In the genomic region with DNA sequence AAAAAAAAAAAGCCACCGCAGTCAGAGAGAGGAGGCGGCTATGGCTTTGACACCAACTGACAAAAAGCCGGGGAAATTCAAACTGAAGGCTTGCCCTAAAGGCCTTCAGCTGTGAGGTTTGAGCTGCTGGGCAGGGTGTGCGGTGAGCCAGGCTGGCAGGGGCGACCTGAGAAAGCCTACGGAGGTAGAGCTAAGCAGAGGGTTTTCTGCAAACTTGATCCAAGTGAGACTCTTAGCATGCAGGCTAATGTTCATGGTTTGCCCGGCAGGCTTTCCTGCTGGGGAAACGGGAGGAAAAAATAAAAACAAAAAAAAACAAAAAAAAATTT, we compare ENCODE assay signal across 8 mouse cellular contexts.
A peak's percentile ranks its signal among the peaks of the same experiment; 100 is the strongest.
DNase-seq lines count a peak whose midpoint lies in the region; ATAC-seq and TF ChIP-seq lines count a peak whose summit lies in the region.

No protein-coding gene starts in this region.

- H3K36me3 ChIP-seq in hindbrain, embryonic 10.5 days, result no peaks in the 10 kb centered on the region
- no peaks in the 10 kb centered on the region for H3K36me3 ChIP-seq in hindbrain, embryonic 11.5 days (ENCODE audit: control insufficient read depth, insufficient read depth, low read length)
- H3K36me3 ChIP-seq in forebrain, postnatal 0 days (ENCODE audit: insufficient read depth), result no peaks in the 10 kb centered on the region

- H3K4me1 ChIP-seq in hindbrain, embryonic 10.5 days (replicated peaks), result peaks cover 10% of the 10 kb centered on the region
- 0 out of 2 replicates have a peak, but pooled peaks cover 2% of the 10 kb centered on the region for H3K4me1 ChIP-seq in hindbrain, embryonic 11.5 days (replicated peaks; ENCODE audit: control insufficient read depth, insufficient read depth, low read length)
- no peaks in the 10 kb centered on the region for H3K4me1 ChIP-seq in forebrain, postnatal 0 days (ENCODE audit: insufficient read depth)

- no peak overlapping the region for H3K4me3 ChIP-seq in hindbrain, embryonic 10.5 days
- H3K4me3 ChIP-seq in hindbrain, embryonic 11.5 days (ENCODE audit: low read depth, low read length), result no peak overlapping the region
- H3K4me3 ChIP-seq in forebrain, postnatal 0 days (ENCODE audit: low read depth, low read length), result 0 out of 2 replicates have a peak overlapping the region, but pooled peaks have one; percentile 9

- ATAC-seq in hindbrain, embryonic 11.5 days (ENCODE audit: low FRiP score), result no peak
- no peak for ATAC-seq in forebrain, postnatal 0 days
- 0 out of 2 replicates have a peak, but pooled peaks have one; percentile 26 for ATAC-seq in megakaryocyte-erythroid progenitor cell, adult 5-6 weeks (replicated peaks; ENCODE audit: low FRiP score, low TSS enrichment, poor library complexity, severe bottlenecking)

- peak overlapping the region; percentile 71 for H3K27ac ChIP-seq in hindbrain, embryonic 10.5 days
- H3K27ac ChIP-seq in hindbrain, embryonic 11.5 days (ENCODE audit: low read depth, low read length), result no peak overlapping the region
- H3K27ac ChIP-seq in forebrain, postnatal 0 days (ENCODE audit: low read depth, low read length), result no peak overlapping the region

- H3K4me2 ChIP-seq in hindbrain, embryonic 11.5 days (replicated peaks; ENCODE audit: low read depth, low read length), result no peak overlapping the region
- peak overlapping the region; percentile 42 for H3K4me2 ChIP-seq in forebrain, postnatal 0 days (ENCODE audit: low read depth)

- no peak overlapping the region for H3K9ac ChIP-seq in hindbrain, embryonic 11.5 days (ENCODE audit: low read depth, low read length)
- peak overlapping the region; percentile 15; the same call in 1 of the 2 replicates for H3K9ac ChIP-seq in forebrain, postnatal 0 days

- no peak for DNase-seq in hindbrain, embryonic 10.5 days (ENCODE audit: low spot score)
- no peak for DNase-seq in hindbrain, embryonic 11.5 days (ENCODE audit: low spot score)
- DNase-seq in embryo, embryonic 11.5 days (ENCODE audit: low read depth, low spot score), result peak; percentile 14
- no peak for DNase-seq in forebrain, postnatal 0 days
- DNase-seq in adrenal gland, adult 18-20 months (ENCODE audit: low spot score in 2 of 2), result no peak
- DNase-seq in left cerebral cortex, adult 11 months (ENCODE audit: low spot score), result no peak
- no peak for DNase-seq in left cerebral cortex, adult 8-10 months (ENCODE audit: low spot score in 2 of 2)

- TF ChIP-seq CTCF in forebrain, postnatal 0 days (IDR thresholded peaks at IDR 0.05; ENCODE audit: low read depth), result no peak

- WGBS in hindbrain, embryonic 10.5 days, result 55% methylated on average over 8 of the region's 8 CpGs
- 53% methylated on average over 8 of the region's 8 CpGs for WGBS in hindbrain, embryonic 11.5 days
- WGBS in forebrain, postnatal 0 days, result 25% methylated on average over 8 of the region's 8 CpGs

- H3K9me3 ChIP-seq in hindbrain, embryonic 10.5 days, result no peaks in the 10 kb centered on the region
- no peaks in the 10 kb centered on the region for H3K9me3 ChIP-seq in hindbrain, embryonic 11.5 days (ENCODE audit: control insufficient read depth, low read length)
- H3K9me3 ChIP-seq in forebrain, postnatal 0 days (ENCODE audit: low read length), result no peaks in the 10 kb centered on the region

- no peaks in the 10 kb centered on the region for H3K27me3 ChIP-seq in hindbrain, embryonic 10.5 days (ENCODE audit: insufficient read depth, poor library complexity, severe bottlenecking)
- no peaks in the 10 kb centered on the region for H3K27me3 ChIP-seq in hindbrain, embryonic 11.5 days (ENCODE audit: control insufficient read depth, insufficient read depth, low read length)
- no peaks in the 10 kb centered on the region for H3K27me3 ChIP-seq in forebrain, postnatal 0 days (ENCODE audit: insufficient read depth, low read length)
